ENCODE assay signal across 8 mouse cellular contexts in the genomic region with DNA sequence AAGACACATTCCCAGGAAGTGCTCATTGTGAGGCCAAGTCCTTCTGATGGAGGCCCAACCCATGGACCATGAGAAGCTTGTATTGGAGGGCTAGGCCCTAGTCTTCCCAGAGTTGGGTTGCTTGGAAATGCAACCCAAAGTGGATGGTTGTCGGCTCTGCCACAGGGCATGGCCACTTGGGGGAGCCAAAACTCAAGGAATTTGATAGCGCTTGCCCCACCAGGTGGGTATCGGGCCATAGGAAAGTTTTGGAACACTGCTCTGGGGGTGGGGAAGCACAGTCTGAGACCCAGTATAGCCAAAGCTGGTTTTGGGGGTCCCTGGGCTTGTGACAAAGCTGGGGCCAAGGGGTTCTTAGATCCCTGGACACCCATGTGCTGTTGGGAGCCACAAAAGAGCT. TPM values are rescaled to one million over a fixed set of nuclear protein-coding genes. Genes with fewer than 3 reads are reported as not detected.
DNase-seq lines count a peak whose midpoint lies in the region; ATAC-seq and TF ChIP-seq lines count a peak whose summit lies in the region.

No protein-coding gene starts in this region.

- no peaks in the 10 kb centered on the region; the same call in 1 of the 2 replicates for H3K27me3 ChIP-seq in cerebellum, adult 2 months (ENCODE audit: control insufficient read depth, insufficient read depth, low read length)
- no peaks in the 10 kb centered on the region for H3K27me3 ChIP-seq in midbrain, postnatal 0 days (ENCODE audit: insufficient read depth, low read length)
- H3K27me3 ChIP-seq in midbrain, embryonic 15.5 days (replicated peaks): no peaks in the 10 kb centered on the region
- H3K27me3 ChIP-seq in intestine, postnatal 0 days (replicated peaks; ENCODE audit: control insufficient read depth, insufficient read depth, low read length): no peaks in the 10 kb centered on the region

- H3K36me3 ChIP-seq in midbrain, postnatal 0 days (ENCODE audit: insufficient read depth, low read length): no peaks in the 10 kb centered on the region
- H3K36me3 ChIP-seq in midbrain, embryonic 15.5 days (replicated peaks): no peaks in the 10 kb centered on the region
- H3K36me3 ChIP-seq in intestine, postnatal 0 days (ENCODE audit: control insufficient read depth, insufficient read depth): no peaks in the 10 kb centered on the region

- WGBS in cerebellum, adult 2 months: 16% methylated on average over 3 of the region's 3 CpGs
- WGBS in midbrain, postnatal 0 days: 37% methylated on average over 3 of the region's 3 CpGs
- 21% methylated on average over 3 of the region's 3 CpGs for WGBS in midbrain, embryonic 15.5 days
- 16% methylated on average over 3 of the region's 3 CpGs for WGBS in intestine, postnatal 0 days

- no peaks in the 10 kb centered on the region for H3K4me1 ChIP-seq in cerebellum, adult 2 months (ENCODE audit: control insufficient read depth, insufficient read depth, low read length)
- no peaks in the 10 kb centered on the region for H3K4me1 ChIP-seq in midbrain, postnatal 0 days (ENCODE audit: insufficient read depth, low read length)
- H3K4me1 ChIP-seq in midbrain, embryonic 15.5 days: no peaks in the 10 kb centered on the region
- H3K4me1 ChIP-seq in intestine, postnatal 0 days (replicated peaks; ENCODE audit: control insufficient read depth, insufficient read depth, low read length): no peaks in the 10 kb centered on the region

- no peak for TF ChIP-seq POLR2A in cerebellum, adult 2 months (IDR thresholded peaks at IDR 0.05; ENCODE audit: borderline replicate concordance, insufficient read depth, low read length)

- no peak overlapping the region for H3K9ac ChIP-seq in midbrain, postnatal 0 days (replicated peaks; ENCODE audit: low read length, poor library complexity, severe bottlenecking)
- no peak overlapping the region for H3K9ac ChIP-seq in midbrain, embryonic 15.5 days
- H3K9ac ChIP-seq in intestine, postnatal 0 days (ENCODE audit: low read depth, low read length): no peak overlapping the region

- no peak overlapping the region for H3K4me3 ChIP-seq in cerebellum, adult 2 months (replicated peaks; ENCODE audit: insufficient read depth, low read depth, low read length)
- no peak overlapping the region for H3K4me3 ChIP-seq in midbrain, postnatal 0 days (ENCODE audit: low read depth, low read length)
- H3K4me3 ChIP-seq in midbrain, embryonic 15.5 days: no peak overlapping the region
- H3K4me3 ChIP-seq in intestine, postnatal 0 days (ENCODE audit: low read depth, low read length): no peak overlapping the region

- H3K4me2 ChIP-seq in midbrain, postnatal 0 days (ENCODE audit: low read depth, low read length, poor library complexity, severe bottlenecking): no peak overlapping the region
- no peak overlapping the region for H3K4me2 ChIP-seq in midbrain, embryonic 15.5 days
- H3K4me2 ChIP-seq in intestine, postnatal 0 days (replicated peaks; ENCODE audit: low read depth): no peak overlapping the region

- H3K9me3 ChIP-seq in midbrain, postnatal 0 days (ENCODE audit: low read length): peaks cover 51% of the 10 kb centered on the region; the same call in 1 of the 2 replicates
- H3K9me3 ChIP-seq in midbrain, embryonic 15.5 days: 0 out of 2 replicates have a peak, but pooled peaks cover 6% of the 10 kb centered on the region
- H3K9me3 ChIP-seq in intestine, postnatal 0 days (ENCODE audit: control insufficient read depth): no peaks in the 10 kb centered on the region

- H3K27ac ChIP-seq in cerebellum, adult 2 months (ENCODE audit: insufficient read depth, low read length): no peak overlapping the region
- H3K27ac ChIP-seq in midbrain, postnatal 0 days (ENCODE audit: low read depth, low read length): no peak overlapping the region
- no peak overlapping the region for H3K27ac ChIP-seq in midbrain, embryonic 15.5 days
- no peak overlapping the region for H3K27ac ChIP-seq in intestine, postnatal 0 days (ENCODE audit: low read depth, low read length)

- no peak for DNase-seq in cerebellum, adult 2 months
- DNase-seq in cerebellum, adult 8-10 months: no peak
- peak; percentile 3 for DNase-seq in midbrain, postnatal 0 days (ENCODE audit: low spot score)
- peak; percentile 26 to 63 for DNase-seq in adrenal gland, postnatal 36 days
- no peak for DNase-seq in gastrocnemius, postnatal 10 days

- ATAC-seq in midbrain, postnatal 0 days (ENCODE audit: low FRiP score): no peak
- ATAC-seq in midbrain, embryonic 15.5 days (replicated peaks): no peak
- 0 out of 2 replicates have a peak, but pooled peaks have one; percentile 13 for ATAC-seq in intestine, postnatal 0 days
- peak; percentile 42 for ATAC-seq in megakaryocyte, adult 5-6 weeks (ENCODE audit: poor library complexity, severe bottlenecking)

- TF ChIP-seq CTCF in cerebellum, adult 2 months (IDR thresholded peaks at IDR 0.05; ENCODE audit: borderline replicate concordance, insufficient read depth, low read depth, low read length): peak; percentile 46; the same call in 1 of the 2 replicates
- peak; percentile 54 for TF ChIP-seq CTCF in midbrain, postnatal 0 days (IDR thresholded peaks at IDR 0.05)
- peak; percentile 72 for TF ChIP-seq CTCF in intestine, postnatal 0 days (IDR thresholded peaks at IDR 0.05; ENCODE audit: low read depth)

RNA-seq across cellular contexts. Expression of gene Crlf2, which starts 42.3 kb away (rescaled TPM):
- 15.7 and 17.5 TPM in 2 replicates for polyA plus RNA-seq in cerebellum, adult 2 months (2012; rRNA removed)
- 23.4 and 44.4 TPM in 2 replicates for total RNA-seq in midbrain, postnatal 0 days (2014; rRNA removed)
- polyA plus RNA-seq in midbrain, postnatal 0 days (2015; fragmentation: Nextera tagmentation; extraction: Ambion mirVana): 29.2 and 30.9 TPM in 2 replicates
- polyA plus RNA-seq in midbrain, embryonic 15.5 days (2015; fragmentation: Nextera tagmentation; extraction: Ambion mirVana): 16.2 and 16.6 TPM in 2 replicates
- 10 to 100 TPM; 34.5 to 41.9 TPM for total RNA-seq in adrenal gland, postnatal 36 days (2021)
- 12.0 and 13.1 TPM in 2 replicates for polyA plus RNA-seq in intestine, postnatal 0 days (2015; fragmentation: Nextera tagmentation; extraction: Ambion mirVana)
- total RNA-seq in megakaryocyte, adult 5-6 weeks (2015): 25.0 and 32.9 TPM in 2 replicates
- 38.0 and 39.9 TPM in 2 replicates for total RNA-seq in megakaryocyte, adult 5-6 weeks (2017)
- total RNA-seq in gastrocnemius, postnatal 10 days (2021): 10 to 100 TPM; 10.4 to 13.1 TPM

Comparison
In these comparisons a context has a peak if more than half of its experiments do, and no peak if none do; other contexts are left out.
1. DNase-seq: peak in midbrain, postnatal 0 days (single experiment) and adrenal gland, postnatal 36 days (2 of 2); none in cerebellum, adult 2 months (0 of 2), cerebellum, adult 8-10 months (single experiment) and gastrocnemius, postnatal 10 days (single experiment).
2. ATAC-seq: peak in intestine, postnatal 0 days (single experiment) and megakaryocyte, adult 5-6 weeks (single experiment); none in midbrain, postnatal 0 days (single experiment) and midbrain, embryonic 15.5 days (single experiment).
3. Peak in every context shown above with its lines, with median percentiles within 50 percentile points of each other: CTCF ChIP-seq.